Mouse (Mus musculus) layer of hippocampus, postnatal 14 days (tissue): ENCODE measurements at regions not wholly inside any gene's neighbourhood (a gene's known extent, or its start where the extent isn't known, plus 50 kb on each side); places are given as distances from the start of the nearest gene placed in this dataset.
A peak's percentile ranks its signal among the peaks of the same experiment; 100 is the strongest.

Source experiments
- DNase-seq, 2 experiments: peaks; one replicate each; pipeline ENCODE4 v3.0.0; 2021 to 2022; ENCODE audit warnings: low spot score in 2 of 2, mixed read lengths in 1 of 2

GRCm38 (mm10) chr6:117611281-117611680, 229.7 kb upstream of the Zfp637 start:
- no peak for DNase-seq

- DNase-seq, result no peak
These were observed 229.0 kb upstream of the Zfp637 start for GRCm38 (mm10) chr6:117611965-117612364.

DNA sequence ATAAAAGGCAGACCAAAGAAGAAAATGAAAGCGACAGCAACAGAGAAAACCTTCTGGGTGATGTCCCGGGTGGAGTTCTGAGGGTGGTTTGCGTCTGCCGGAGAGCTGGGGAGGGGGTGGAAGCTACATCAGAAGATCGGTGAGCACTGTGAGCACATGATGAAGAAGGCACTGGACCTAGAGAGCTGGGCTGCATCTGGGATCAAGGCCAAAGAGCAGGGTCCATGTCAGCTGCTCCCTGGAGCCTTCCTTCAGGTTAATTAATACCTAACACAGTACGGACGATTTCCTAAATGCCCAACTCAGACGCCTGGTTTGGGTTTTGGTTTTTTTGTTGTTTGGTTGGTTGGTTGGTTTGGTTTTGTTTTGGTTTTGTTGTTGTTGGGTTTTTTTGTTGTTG, 228.6 kb upstream of the Zfp637 start:
- no peak for DNase-seq

- DNase-seq, result peak; percentile 4 to 23
These were observed 227.2 kb upstream of the Zfp637 start for GRCm38 (mm10) chr6:117613656-117614350.

DNA sequence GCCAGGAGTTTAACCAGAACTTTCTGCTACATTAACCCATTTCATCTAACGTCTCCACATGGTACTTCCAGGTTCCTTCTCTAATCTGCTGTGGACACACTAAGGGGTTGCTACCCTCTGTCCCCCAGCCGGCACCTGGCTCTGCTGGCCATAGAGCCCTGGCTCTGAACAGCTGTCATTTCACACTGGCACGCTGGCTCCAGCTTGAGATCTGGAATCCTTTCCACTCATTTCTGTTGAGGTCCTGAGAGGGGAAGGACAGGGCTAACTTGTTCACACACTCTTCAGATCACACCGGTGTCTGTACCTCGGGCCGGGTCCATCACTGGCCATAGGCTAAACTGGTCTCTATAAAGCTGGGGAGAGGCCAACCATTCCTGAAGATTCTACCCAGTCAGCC, 226.6 kb upstream of the Zfp637 start:
- DNase-seq, result no peak

- no peak for DNase-seq
These were observed 223.8 kb upstream of the Zfp637 start for GRCm38 (mm10) chr6:117617168-117617567.

- DNase-seq, result no peak
These were observed 223.0 kb upstream of the Zfp637 start for GRCm38 (mm10) chr6:117617951-117618350.

DNA sequence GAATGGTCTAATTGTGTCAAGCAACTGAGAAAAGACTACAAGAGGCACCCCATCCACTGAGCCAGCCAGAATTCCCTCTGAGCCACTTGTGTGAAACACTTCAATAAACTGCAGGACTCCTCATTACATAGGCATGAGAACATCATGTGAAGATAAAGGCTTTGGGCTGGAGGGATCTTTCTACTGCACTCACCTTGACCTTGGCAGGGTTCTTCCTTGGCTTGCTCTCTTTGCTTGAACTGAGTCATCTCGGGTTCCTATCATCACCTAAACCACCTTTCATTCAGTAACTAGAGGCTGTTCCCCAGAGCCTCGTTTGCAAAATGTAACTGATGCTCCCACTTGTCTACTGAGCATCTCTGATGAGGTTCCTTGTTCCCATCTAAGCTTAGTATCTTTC, 221.4 kb upstream of the Zfp637 start:
- DNase-seq, result no peak

GRCm38 (mm10) chr6:117622446-117622845, 218.5 kb upstream of the Zfp637 start:
- no peak for DNase-seq

- no peak for DNase-seq
These were observed 218.0 kb upstream of the Zfp637 start for GRCm38 (mm10) chr6:117622946-117623345.

DNA sequence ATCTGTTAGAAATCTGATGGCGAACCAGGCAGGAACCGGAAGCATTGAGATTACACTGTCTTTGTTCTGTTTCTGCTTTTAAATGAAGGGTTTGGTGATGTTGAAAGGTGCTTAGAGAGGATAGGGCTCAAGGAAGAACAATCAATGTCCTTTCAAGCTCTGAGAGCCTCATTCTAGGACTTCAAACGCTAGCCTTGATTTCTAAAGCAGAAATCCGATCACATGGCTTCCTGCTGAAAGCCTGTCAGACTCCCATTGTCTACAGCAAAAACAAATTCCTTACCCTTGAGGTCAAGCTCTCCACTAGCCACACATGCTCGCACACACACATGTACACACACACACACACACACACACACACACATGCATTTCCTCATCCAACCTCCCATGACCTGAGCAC, 215.3 kb upstream of the Zfp637 start:
- no peak for DNase-seq

DNA sequence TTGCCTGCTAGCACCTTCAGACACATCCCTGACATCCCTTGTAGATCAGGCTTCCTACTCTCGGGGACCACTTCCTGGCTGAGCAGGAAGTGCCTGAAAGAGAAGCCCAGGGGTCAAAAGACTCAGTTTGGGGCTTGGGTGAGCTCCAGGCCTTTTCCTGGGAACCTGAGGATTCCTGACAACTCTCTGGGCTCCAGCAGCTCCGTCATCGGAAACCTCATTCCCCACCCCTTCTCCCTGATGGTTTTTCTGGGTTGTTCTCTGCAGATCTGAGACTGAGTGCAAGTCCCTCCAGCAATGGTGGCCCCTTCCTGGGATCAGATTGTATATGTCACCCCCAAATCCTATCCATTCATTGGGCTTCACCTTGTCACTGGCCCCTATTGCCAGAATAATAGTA, 213.5 kb upstream of the Zfp637 start:
- no peak for DNase-seq

DNA sequence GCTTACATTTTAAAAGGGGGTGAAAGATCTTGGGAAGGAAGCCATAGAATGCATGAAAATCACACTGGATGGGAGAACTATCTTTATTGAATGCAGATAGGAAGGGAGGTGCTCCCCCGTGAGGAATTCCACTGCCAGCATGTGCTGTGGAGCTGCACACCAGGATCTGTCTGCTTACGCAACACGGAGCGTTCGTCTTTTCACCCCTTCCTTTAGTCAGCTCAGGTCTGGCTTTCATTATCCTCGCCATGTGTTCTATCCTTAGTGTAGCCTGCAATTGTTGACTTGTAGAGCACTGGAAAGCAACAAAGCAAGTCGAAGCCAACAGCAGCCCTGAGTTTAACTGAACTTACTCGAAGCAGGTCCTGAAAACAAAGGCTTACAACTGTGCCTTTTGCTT, 194.4 kb upstream of the Zfp637 start:
- DNase-seq, result peak; percentile 7 to 9

- DNase-seq, result no peak
These were observed 190.4 kb upstream of the Zfp637 start for GRCm38 (mm10) chr6:117650541-117650940.

GRCm38 (mm10) chr6:117651551-117651950, 189.4 kb upstream of the Zfp637 start:
- DNase-seq, result no peak

DNA sequence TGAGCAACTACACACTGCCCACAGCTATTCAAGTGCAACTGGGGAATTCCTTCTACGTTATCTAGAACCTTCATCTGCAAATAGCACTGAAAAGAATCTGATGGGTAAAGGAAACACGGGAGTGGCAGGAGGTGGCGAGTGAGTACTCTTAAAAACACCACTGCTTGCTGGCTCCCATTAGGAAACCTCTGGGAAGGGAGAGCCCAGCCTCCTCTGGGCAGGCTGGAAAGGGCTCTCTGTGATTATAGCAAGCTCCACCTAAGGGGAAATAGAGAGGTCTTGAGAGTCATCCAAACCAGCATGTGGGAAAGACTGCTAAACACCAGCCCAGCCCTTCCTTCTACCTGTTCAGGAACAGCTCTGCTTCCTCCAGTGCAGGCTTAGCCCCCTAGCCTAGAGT, 189.0 kb upstream of the Zfp637 start:
- no peak for DNase-seq

DNA sequence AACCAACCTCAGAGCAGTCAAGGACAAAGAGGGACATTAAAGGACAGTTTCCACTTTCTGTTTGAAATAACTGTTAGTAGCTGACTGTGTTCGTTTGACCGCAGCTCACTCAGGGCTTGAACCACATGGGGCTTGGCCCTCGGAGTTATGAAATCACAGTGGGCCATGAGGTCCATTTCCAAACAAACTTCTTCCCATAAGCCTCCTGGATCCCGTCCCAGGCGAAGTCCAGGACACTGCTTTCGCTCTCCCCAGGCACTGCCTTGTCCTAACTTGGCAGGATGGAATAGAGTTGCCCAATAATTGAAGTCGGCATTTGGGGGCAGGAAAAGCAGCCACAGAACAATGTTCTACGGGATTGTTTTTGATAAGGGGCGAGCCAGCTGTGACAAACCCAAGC, 188.1 kb upstream of the Zfp637 start:
- peak in 1 of 2 experiments; percentile 13 for DNase-seq

- no peak for DNase-seq
These were observed 187.0 kb upstream of the Zfp637 start for GRCm38 (mm10) chr6:117653886-117654425.

- DNase-seq, result no peak
These were observed 185.0 kb upstream of the Zfp637 start for GRCm38 (mm10) chr6:117655986-117656385.

GRCm38 (mm10) chr6:117660576-117660975, 180.4 kb upstream of the Zfp637 start:
- no peak for DNase-seq

DNA sequence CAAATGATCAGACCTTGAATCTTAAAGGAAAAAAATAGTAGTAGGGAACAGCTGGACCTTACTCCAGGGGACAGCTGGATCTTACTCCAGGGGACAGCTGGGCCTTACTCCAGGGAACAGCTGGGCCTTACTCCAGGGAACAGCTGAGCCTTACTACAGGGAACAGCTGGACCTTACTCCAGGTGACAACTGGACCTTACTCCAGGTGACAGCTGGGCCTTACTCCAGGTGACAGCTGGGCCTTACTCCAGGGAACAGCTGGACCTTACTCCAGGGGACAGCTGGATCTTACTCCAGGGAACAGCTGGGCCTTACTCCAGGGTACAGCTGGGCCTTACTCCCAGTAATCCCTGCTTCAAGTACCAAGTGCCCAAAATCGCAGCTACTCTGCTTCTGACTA, 178.3 kb upstream of the Zfp637 start:
- no peak for DNase-seq

DNA sequence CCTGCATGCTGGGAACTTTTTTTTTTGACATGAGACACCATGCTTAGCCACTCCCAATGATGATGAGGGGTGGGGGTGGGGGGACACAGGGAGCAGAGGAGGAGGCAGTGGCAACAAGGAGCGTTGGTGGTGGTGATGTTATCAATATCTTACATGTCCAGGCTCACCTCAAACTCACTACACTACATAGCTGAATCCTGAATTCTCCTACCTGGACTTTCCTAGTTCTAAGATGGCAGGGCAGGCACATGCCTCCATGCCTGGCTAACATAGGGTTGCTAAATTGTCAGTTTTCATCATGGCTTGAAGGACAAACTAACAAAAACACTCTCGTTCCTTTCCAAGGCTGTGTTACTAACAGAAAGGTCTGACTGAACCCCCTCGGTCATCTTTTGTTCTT, 170.6 kb upstream of the Zfp637 start:
- no peak for DNase-seq

DNA sequence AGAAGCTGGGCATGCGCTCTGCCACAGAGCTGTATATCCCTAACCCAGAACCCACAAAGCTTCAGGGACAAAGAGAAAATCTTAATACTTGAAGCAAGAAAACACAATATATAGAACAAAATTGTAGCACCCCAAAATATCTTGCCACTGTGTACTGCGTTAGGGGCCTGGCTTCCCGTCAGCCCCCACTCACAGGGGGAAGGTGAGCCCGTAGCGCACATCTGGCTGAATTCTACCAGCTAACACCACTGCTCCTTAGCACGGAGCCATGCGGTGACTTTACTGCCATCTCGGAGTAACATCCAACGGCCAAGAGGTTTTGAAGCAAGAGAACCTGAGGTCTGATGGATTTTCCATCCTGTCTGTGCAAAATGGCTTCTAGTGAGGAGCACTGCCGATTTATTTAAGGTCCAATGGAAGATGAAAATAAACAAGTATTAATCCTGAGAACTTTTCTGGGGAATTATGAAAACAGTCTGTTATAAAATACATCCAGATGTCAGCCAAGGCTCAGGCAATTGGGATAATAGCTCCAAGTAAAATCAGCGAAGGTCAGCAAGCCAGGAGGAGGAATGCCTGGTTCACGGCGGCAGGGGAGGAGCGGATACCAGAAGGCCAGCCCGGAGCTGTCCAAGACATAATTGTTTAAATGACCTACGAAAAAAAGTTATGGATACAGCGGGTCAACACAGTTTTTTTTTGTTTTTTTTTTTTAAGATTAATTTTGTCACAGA, 170.0 kb upstream of the Zfp637 start:
- no peak for DNase-seq
